Mouse (Mus musculus): Measurements from ENCODE around the gene Vps16.

The Vps16 gene

DNA sequence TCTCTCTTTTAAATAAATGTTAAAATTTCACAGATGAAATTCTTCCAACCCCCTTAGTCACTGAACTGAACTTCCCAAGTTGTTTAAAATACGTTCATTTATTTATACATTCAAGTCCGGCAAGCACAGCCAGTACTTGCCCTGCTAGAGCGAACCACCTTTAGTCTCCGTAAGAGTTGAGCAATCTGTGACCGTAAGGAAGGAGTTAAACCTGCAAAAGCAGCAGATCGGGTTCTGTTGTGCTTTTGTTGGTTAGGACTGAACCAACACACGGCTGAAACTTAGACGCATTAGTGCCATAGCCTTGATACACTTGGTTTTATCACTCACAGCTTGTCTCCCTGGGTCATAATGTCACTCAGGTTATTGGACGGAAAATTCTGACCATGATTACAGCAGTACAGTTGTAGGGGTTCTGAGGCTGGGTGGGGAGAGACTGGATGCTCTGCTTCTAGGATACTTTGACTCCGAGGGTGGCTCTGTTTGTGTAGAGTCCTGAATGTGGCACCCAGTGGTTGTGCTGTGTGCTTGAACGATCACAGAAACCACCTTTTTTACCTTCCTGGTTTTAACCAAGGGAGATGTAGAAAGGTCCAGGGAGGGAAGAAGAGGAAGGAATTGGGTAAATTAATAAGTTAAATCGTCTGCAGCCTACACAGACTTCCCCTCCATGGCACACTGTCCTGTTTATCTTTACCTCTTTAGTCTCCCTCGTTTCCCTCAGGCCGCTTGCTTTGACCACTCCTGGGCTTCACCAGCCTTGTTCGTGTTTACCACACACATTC, 37.3 kb downstream of the Vps16 start:
- DNase-seq (ENCODE audit: low spot score), result no peak

DNA sequence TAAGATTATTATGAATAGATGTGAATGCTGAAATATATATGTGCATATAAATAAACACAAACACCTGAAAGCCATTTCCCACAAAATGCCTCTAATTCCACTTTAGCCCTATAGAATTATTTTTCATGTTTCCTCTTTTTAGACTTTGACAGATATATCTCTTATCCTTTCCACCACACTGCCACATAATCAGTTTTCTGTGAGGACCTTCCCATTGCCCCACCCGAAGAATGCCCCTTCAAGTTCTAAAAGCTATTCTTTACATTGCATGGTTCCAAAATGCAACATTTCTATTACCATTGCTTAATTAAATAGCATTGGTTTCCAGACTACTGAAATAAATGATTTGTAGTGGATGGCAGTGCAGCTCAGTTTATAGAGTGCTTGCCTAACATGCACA, 42.3 kb downstream of the Vps16 start:
- no peak for DNase-seq (ENCODE audit: low spot score)

DNA sequence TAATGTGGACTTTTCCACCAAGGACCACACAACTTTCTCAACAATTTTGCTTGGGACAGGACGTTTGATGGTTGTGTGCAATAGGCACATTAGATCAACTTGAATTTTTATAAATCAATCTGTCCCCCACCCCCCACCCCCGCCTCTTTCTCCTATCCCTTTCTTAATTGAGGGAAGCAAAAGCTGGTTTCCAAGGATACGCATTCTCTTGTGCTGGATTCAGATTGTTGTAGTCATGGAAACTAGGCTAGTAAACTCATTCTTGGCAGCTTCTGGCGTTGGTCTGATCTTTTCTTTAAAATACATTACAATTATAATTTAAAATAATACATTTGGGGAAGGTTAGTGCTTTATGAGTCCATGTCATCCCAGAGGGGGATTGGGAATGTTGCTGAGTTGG, 45.2 kb downstream of the Vps16 start:
- no peak for DNase-seq (ENCODE audit: low spot score)

DNA sequence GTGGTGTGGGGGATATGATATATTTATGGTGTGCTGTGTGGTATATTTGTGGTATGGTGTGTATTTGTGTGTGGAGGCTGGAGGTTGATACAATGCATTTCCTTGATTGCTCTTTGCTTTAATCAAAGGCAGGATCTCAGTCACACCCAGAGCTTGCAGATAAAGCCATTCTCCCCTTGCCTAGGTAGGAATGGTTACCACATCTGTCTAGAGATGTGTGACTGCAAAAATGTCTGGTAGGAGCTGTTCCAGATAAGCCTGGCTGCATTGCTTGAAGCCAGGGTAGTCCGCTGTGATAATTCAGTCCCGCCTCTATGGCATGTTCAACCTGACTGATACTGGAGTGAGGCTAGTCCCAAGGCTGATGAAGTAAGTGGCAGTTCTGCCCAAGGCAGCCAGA, 45.8 kb downstream of the Vps16 start:
- DNase-seq (ENCODE audit: low spot score), result no peak

- DNase-seq (ENCODE audit: low spot score), result no peak
These were observed 48.9 kb downstream of the Vps16 start for GRCm38 (mm10) chr2:130472908-130473510.

DNA sequence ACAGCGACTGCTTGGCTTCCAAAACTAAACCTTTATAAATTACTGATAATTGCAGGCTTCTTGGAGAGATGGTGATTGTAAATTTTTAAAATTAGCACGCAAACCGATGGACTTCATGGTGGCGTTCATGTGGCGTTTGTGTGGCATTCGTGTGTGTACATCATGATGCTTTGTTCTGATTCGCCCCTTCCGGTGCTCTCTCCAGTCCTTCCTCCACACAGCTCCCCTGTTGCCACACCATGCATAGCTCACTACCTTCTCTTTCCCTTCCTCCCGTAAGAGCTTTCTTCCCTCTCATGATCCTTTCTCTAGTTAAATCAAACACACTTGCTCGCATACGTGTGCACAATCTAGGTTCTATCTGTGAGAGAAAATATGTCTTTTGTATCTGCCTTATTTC, 51.6 kb downstream of the Vps16 start:
- no peak for DNase-seq (ENCODE audit: low spot score)

GRCm38 (mm10) chr2:130476666-130477297, 52.6 kb downstream of the Vps16 start:
- DNase-seq (ENCODE audit: low spot score), result no peak

DNA sequence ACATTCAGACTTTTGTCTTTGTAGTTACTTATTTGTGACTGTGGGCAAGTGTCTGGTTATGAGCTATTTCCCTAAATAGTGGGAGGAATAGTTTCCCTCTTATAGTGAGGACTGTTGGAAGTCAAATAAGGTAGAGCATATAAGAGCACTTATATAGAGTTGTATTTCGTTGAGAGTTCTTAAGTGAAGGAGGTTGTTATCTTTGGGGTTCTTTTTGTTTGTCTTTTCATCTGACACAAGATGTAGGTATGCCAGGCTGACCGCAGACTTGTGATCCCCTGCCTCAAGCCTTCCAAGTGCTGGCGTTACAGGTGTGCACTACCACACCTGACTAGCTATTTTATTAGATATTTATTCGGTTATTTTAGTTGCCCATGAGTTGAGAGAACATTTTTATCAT, 58.0 kb downstream of the Vps16 start:
- DNase-seq (ENCODE audit: low spot score), result no peak

- DNase-seq (ENCODE audit: low spot score), result no peak
These were observed 58.6 kb downstream of the Vps16 start for GRCm38 (mm10) chr2:130482700-130483099.

- DNase-seq (ENCODE audit: low spot score), result no peak
These were observed 60.1 kb downstream of the Vps16 start for GRCm38 (mm10) chr2:130484206-130484605.

DNA sequence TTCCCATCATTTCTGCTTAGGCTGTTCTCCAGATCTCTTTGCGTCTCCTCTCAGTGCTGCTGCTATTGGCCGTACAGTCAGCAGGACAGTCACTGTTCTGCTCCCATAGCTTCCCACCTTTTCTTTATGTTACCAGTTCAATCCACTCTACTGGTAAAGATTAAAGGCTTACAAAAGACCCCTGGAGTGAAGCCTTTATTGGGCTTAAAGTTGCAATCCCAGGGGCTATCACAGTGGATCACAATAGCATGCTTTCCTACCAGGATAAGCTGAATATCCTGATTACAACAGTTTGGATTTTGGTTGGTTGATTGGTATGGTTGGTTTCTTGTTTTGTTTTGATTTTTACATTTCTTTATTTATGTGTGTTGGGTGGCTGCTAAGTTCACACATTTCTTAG, 63.9 kb downstream of the Vps16 start:
- DNase-seq (ENCODE audit: low spot score), result no peak

DNA sequence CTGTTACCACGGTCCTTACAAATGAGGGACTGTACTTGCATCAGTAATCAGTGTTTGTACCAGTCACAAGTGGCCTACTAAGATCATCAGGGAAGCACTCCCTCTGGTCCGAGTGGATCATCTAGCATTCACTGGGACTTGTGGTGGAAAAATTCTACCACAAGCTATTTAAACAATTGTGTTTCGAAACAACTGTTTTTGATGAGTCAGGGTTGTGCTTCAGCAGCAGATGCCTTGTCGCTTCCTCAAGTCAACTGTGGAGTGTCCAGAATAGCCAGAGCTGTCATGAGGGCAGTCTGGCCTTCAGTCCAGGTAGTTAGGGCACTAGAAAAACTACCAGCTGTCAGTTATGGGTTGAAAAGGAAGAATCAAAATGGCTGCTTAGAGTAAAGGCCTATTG, 64.5 kb downstream of the Vps16 start:
- DNase-seq (ENCODE audit: low spot score), result no peak

- DNase-seq (ENCODE audit: low spot score), result no peak
These were observed 67.0 kb downstream of the Vps16 start for GRCm38 (mm10) chr2:130491162-130491561.

DNA sequence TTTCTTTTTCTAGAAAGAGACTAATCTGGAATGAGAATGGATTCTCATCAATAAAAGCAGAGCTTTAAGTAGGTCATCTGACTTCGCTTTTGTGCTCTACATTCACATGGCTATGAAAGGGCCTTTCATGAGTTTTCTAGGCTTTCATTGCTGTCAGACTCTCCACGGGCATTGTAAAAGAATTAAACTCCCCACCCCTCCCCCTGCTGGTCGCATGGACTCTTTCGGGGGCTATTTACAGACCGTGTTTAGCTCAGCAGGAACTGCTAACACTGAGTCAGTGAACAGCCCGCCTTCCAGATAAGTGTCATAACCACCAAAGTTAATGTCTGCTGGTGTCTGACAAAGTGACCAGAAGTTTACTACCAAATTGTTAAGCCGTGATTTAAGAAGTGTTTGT, 67.4 kb downstream of the Vps16 start:
- DNase-seq (ENCODE audit: low spot score), result no peak

All from T-cell, adult 2 months (primary cell).